20 mouse cellular contexts compared by ENCODE assay signal in genomic region chr1:189750233-189750632, GRCm38 (mm10). TPM values are rescaled to one million over a fixed set of nuclear protein-coding genes. Genes with fewer than 3 reads are reported as not detected.
DNase-seq lines count a peak whose midpoint lies in the region; ATAC-seq and TF ChIP-seq lines count a peak whose summit lies in the region.
"Had no signal": no experiment of that assay in that cellular context is flagged by ENCODE, and none has a peak within 500 bp of the region (broad histone marks: within the 10 kb centered on the region; RNA-seq: fewer than 3 reads in every experiment).

No protein-coding gene starts in this region.

- 0 out of 2 replicates have a peak overlapping the region, but pooled peaks have one; percentile 11 for H3K4me2 ChIP-seq in intestine, embryonic 14.5 days (ENCODE audit: low read length)
- H3K4me2 ChIP-seq in intestine, postnatal 0 days (replicated peaks; ENCODE audit: low read depth), result no peak overlapping the region
- H3K4me2 ChIP-seq in stomach, embryonic 16.5 days (ENCODE audit: low read depth, low read length), result no peak overlapping the region
- H3K4me2 ChIP-seq: embryonic facial prominence, embryonic 12.5 days; hindbrain, embryonic 12.5 days had no signal

- no peaks in the 10 kb centered on the region for H3K9me3 ChIP-seq in intestine, embryonic 14.5 days (ENCODE audit: control insufficient read depth, low read length)
- H3K9me3 ChIP-seq in intestine, postnatal 0 days (ENCODE audit: control insufficient read depth), result no peaks in the 10 kb centered on the region
- H3K9me3 ChIP-seq in stomach, embryonic 16.5 days (replicated peaks; ENCODE audit: control insufficient read depth, low read length), result no peaks in the 10 kb centered on the region
- H3K9me3 ChIP-seq: embryonic facial prominence, embryonic 12.5 days; hindbrain, embryonic 12.5 days; midbrain, embryonic 10.5 days had no signal

- H3K36me3 ChIP-seq in intestine, embryonic 14.5 days (ENCODE audit: control insufficient read depth, insufficient read depth, low read length), result no peaks in the 10 kb centered on the region
- no peaks in the 10 kb centered on the region; the same call in 1 of the 2 replicates for H3K36me3 ChIP-seq in intestine, postnatal 0 days (ENCODE audit: control insufficient read depth, insufficient read depth)
- H3K36me3 ChIP-seq in stomach, embryonic 16.5 days (ENCODE audit: control insufficient read depth, insufficient read depth, low read length), result no peaks in the 10 kb centered on the region
- H3K36me3 ChIP-seq: hindbrain, embryonic 12.5 days had no signal

- H3K27me3 ChIP-seq in intestine, embryonic 14.5 days (replicated peaks; ENCODE audit: control insufficient read depth, insufficient read depth, low read length), result no peaks in the 10 kb centered on the region
- no peaks in the 10 kb centered on the region for H3K27me3 ChIP-seq in intestine, postnatal 0 days (replicated peaks; ENCODE audit: control insufficient read depth, insufficient read depth, low read length)
- no peaks in the 10 kb centered on the region for H3K27me3 ChIP-seq in stomach, embryonic 16.5 days (ENCODE audit: control insufficient read depth, insufficient read depth, low read length)
- H3K27me3 ChIP-seq: embryonic facial prominence, embryonic 12.5 days; hindbrain, embryonic 12.5 days had no signal

- no peak overlapping the region; the same call in 1 of the 2 replicates for H3K9ac ChIP-seq in intestine, embryonic 14.5 days (ENCODE audit: low read length)
- no peak overlapping the region for H3K9ac ChIP-seq in intestine, postnatal 0 days (ENCODE audit: low read depth, low read length)
- H3K9ac ChIP-seq in stomach, embryonic 16.5 days (ENCODE audit: low read length), result no peak overlapping the region
- H3K9ac ChIP-seq: embryonic facial prominence, embryonic 12.5 days; hindbrain, embryonic 12.5 days had no signal

- ATAC-seq in frontal cortex, adult (ENCODE audit: low TSS enrichment), result peak; percentile 74; the same call in 1 of the 2 replicates
- ATAC-seq in intestine, embryonic 14.5 days (replicated peaks; ENCODE audit: low FRiP score, low TSS enrichment, low read depth), result no peak
- ATAC-seq in intestine, postnatal 0 days, result no peak
- ATAC-seq in stomach, embryonic 16.5 days (ENCODE audit: insufficient read depth, low FRiP score), result no peak
- ATAC-seq: forebrain, embryonic 14.5 days had no signal

- no peak for TF ChIP-seq CTCF in intestine, postnatal 0 days (IDR thresholded peaks at IDR 0.05; ENCODE audit: low read depth)

- DNase-seq in frontal cortex, postnatal 14 days (ENCODE audit: low spot score in 2 of 2), result no peak
- no peak for DNase-seq in intestine, embryonic 14.5 days (ENCODE audit: low spot score)
- peak; percentile 18 for DNase-seq in kidney, postnatal 10 days
- no peak for DNase-seq in kidney, adult 9 months
- DNase-seq in ovary, postnatal 10 days (ENCODE audit: low spot score), result no peak
- DNase-seq: adrenal gland, adult 8-10 months; cerebellum, adult 9-11 months; gastrocnemius, postnatal 25 days; lung, adult 18-20 months; right cerebral cortex, postnatal 4 days; thymus, postnatal 25 days had no signal

- no peak overlapping the region for H3K27ac ChIP-seq in intestine, embryonic 14.5 days (ENCODE audit: low read depth)
- H3K27ac ChIP-seq in intestine, postnatal 0 days (ENCODE audit: low read depth, low read length), result no peak overlapping the region
- H3K27ac ChIP-seq in stomach, embryonic 16.5 days (ENCODE audit: low read length), result peak overlapping the region; percentile 48
- H3K27ac ChIP-seq: embryonic facial prominence, embryonic 12.5 days; macrophage; midbrain, embryonic 10.5 days had no signal

- peaks cover 7% of the 10 kb centered on the region for H3K4me1 ChIP-seq in intestine, embryonic 14.5 days (replicated peaks; ENCODE audit: control insufficient read depth, insufficient read depth, low read length)
- 0 out of 2 replicates have a peak, but pooled peaks cover 4% of the 10 kb centered on the region for H3K4me1 ChIP-seq in intestine, postnatal 0 days (replicated peaks; ENCODE audit: control insufficient read depth, insufficient read depth, low read length)
- H3K4me1 ChIP-seq in stomach, embryonic 16.5 days (ENCODE audit: control insufficient read depth, insufficient read depth, low read length), result peaks cover 15% of the 10 kb centered on the region

- H3K4me3 ChIP-seq in intestine, embryonic 14.5 days (ENCODE audit: low read depth, low read length), result no peak overlapping the region
- H3K4me3 ChIP-seq in intestine, postnatal 0 days (ENCODE audit: low read depth, low read length), result no peak overlapping the region
- no peak overlapping the region for H3K4me3 ChIP-seq in stomach, embryonic 16.5 days (replicated peaks; ENCODE audit: low read length)
- H3K4me3 ChIP-seq: embryonic facial prominence, embryonic 12.5 days; erythroblast, embryonic 14.5 days; hindbrain, embryonic 12.5 days; midbrain, embryonic 10.5 days had no signal

- WGBS in intestine, embryonic 14.5 days, result 61% methylated on average over 5 of the region's 5 CpGs
- 79% methylated on average over 5 of the region's 5 CpGs for WGBS in intestine, postnatal 0 days
- WGBS in stomach, embryonic 16.5 days, result 61% methylated on average over 5 of the region's 5 CpGs

RNA-seq across cellular contexts. Expression of gene Ptpn14, which starts 22.2 kb away (rescaled TPM):
- polyA plus RNA-seq in intestine, embryonic 14.5 days (2014; fragmentation: Nextera tagmentation; extraction: Ambion mirVana), result 7.9 and 9.1 TPM in 2 replicates
- polyA plus RNA-seq in intestine, postnatal 0 days (2015; fragmentation: Nextera tagmentation; extraction: Ambion mirVana), result 1.5 and 1.9 TPM in 2 replicates
- polyA plus RNA-seq in stomach, embryonic 16.5 days (2015; fragmentation: Nextera tagmentation; extraction: Ambion mirVana), result 8.4 and 8.7 TPM in 2 replicates
- polyA plus RNA-seq: erythroblast, embryonic 14.5 days had no signal
